Mouse (Mus musculus) ES-Bruce4 (cell line): ENCODE measurements around the gene Gm12258. TPM values are rescaled to one million over a fixed set of nuclear protein-coding genes. Genes with fewer than 3 reads are reported as not detected.
"Not testable (repeated sequence)": the region's sequence is repeated elsewhere in the genome, so short reads cannot be mapped to it uniquely, and the experiment has no call there.

Source experiments
- H3K27ac ChIP-seq: 2 replicates; pipeline ENCODE4 v1.5.1; 2012; ENCODE audit warnings: low read length, inconsistent platforms; ENCODE audit not compliant: insufficient read depth
- H3K27me3 ChIP-seq: 2 replicates; pipeline ENCODE4 v1.6.1; 2012; ENCODE audit warnings: mild to moderate bottlenecking, low read length, inconsistent platforms; ENCODE audit not compliant: control insufficient read depth, poor library complexity, insufficient read depth, severe bottlenecking
- H3K36me3 ChIP-seq: 2 replicates; pipeline ENCODE4 v1.6.1; 2012; ENCODE audit warnings: inconsistent platforms, mild to moderate bottlenecking, low read length, moderate library complexity; ENCODE audit not compliant: control insufficient read depth, poor library complexity, insufficient read depth, severe bottlenecking
- H3K4me1 ChIP-seq: one replicate; pipeline ENCODE4 v1.8.1; 2011; ENCODE audit warnings: low read length; ENCODE audit not compliant: control insufficient read depth, insufficient read depth
- H3K4me3 ChIP-seq: 2 replicates; pipeline ENCODE4 v1.5.1; 2011; ENCODE audit warnings: low read depth, mild to moderate bottlenecking, low read length
- H3K9ac ChIP-seq: 2 replicates; pipeline ENCODE4 v1.6.1; 2012; ENCODE audit warnings: low read depth, mild to moderate bottlenecking, inconsistent platforms; ENCODE audit not compliant: poor library complexity, severe bottlenecking
- H3K9me3 ChIP-seq: replicated peaks from 2 replicates; pipeline ENCODE4 v1.6.1; 2012; ENCODE audit warnings: mild to moderate bottlenecking, low read length, inconsistent platforms; ENCODE audit not compliant: control insufficient read depth, poor library complexity, insufficient read depth, severe bottlenecking
- CTCF ChIP-seq: IDR thresholded peaks from one replicate; pipeline ENCODE4 v1.8.1; 2011; ENCODE audit warnings: low read depth, low read length
- EP300 ChIP-seq: IDR thresholded peaks from 2 replicates; pipeline ENCODE4 v1.6.1; 2011; ENCODE audit warnings: low read depth, low read length; ENCODE audit not compliant: insufficient read depth
- POLR2A ChIP-seq: IDR thresholded peaks from one replicate; pipeline ENCODE4 v1.8.1; 2011; ENCODE audit warnings: low read length; ENCODE audit not compliant: insufficient read depth
- polyA plus RNA-seq: library from polyadenylated mRNA; stranded (reverse); fragments of >200 nt; gene quantifications from 2 replicates; pipeline ENCODE4 v1.2.4, GENCODE M21; 2011; ENCODE audit warnings: low read depth; ENCODE audit not compliant: missing spikeins, insufficient read depth, insufficient read length

The Gm12258 gene
- polyA plus RNA-seq, 1 experiment, result 5.2 TPM

DNA sequence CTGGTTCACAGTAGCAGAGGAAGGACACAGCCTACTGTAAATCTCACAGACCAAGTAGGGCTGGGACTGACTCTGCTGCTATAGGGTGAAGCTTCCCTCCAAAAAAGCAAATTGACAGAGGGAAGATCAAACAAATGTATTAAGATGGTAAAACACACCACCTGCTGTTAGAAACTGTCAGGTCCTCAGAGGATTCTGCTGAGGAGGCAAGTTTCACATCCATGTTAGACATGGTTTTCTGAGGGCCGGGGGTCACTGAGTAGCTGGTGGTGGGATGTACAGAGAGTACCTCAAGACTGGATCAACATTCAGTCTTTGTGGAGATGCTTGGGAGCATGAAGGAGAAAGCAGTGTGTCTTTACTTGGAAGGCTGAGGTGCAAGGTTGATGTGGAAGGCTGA lies 31.3 kb upstream of the Gm12258 start:
- no peaks in the 10 kb centered on the region for H3K4me1 ChIP-seq
- no peak overlapping the region for H3K9ac ChIP-seq
- H3K27ac ChIP-seq, result no peak overlapping the region
- no peak overlapping the region for H3K4me3 ChIP-seq
- H3K9me3 ChIP-seq, result no peaks in the 10 kb centered on the region; the same call in 1 of the 2 replicates
- H3K36me3 ChIP-seq, result no peaks in the 10 kb centered on the region
- no peaks in the 10 kb centered on the region for H3K27me3 ChIP-seq
- TF ChIP-seq CTCF, result no peak
- TF ChIP-seq POLR2A, result no peak
- TF ChIP-seq EP300, result no peak

DNA sequence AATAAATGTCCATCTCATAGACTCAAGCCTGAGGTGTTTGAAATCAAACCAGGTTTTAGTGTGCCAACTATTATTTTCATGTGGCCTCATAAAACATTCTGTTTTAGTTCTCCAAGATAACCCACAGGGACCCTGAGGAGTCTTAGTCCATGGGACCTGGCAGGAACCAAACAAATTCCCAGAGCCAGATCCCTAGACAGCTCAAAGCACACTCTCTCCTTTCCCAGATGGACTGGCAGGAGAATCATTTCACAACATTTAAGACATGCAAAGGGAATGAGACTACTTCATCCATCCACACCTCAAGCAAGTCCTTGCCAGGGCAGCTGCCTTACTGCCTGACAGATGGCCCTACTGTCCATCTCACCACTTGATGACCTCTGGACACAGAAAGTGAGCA lies 18.0 kb upstream of the Gm12258 start, which contains the start of gene Olfr312:
Olfr312 (plus strand) TSS at position 301 of the 400 bp plus-strand sequence.
- not testable (repeated sequence) for H3K27ac ChIP-seq, H3K9me3 ChIP-seq, H3K36me3 ChIP-seq, H3K27me3 ChIP-seq, H3K4me3 ChIP-seq, H3K9ac ChIP-seq, H3K4me1 ChIP-seq

DNA sequence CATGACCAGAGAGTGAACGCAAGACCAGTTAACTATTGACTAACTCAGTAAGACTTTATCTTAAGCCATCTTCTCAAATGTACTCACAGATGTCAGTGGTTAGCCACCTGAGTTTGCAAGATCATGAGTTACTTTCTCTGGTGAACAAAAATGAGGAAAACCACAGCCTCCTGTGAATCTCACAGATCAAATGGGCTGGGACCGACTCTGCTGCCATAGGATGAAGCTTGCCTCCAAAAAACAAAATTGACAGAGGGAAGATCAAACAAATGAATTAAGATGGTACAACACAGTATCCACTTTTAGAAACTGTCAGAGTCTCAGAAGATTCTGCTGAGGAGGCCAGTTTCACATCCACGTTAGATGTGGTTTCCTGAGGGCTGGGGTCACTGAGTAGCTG lies 17.2 kb upstream of the Gm12258 start:
- Histone ChIP-seq H3K36me3 (no peaks in the 10 kb centered on the region), H3K4me1 (no peaks in the 10 kb centered on the region), H3K4me3 (no peak overlapping the region), H3K27ac (no peak overlapping the region), H3K9ac (no peak overlapping the region), H3K9me3 (no peaks in the 10 kb centered on the region), H3K27me3 (no peaks in the 10 kb centered on the region)
- TF ChIP-seq EP300 (no peak), POLR2A (no peak), CTCF (no peak)

DNA sequence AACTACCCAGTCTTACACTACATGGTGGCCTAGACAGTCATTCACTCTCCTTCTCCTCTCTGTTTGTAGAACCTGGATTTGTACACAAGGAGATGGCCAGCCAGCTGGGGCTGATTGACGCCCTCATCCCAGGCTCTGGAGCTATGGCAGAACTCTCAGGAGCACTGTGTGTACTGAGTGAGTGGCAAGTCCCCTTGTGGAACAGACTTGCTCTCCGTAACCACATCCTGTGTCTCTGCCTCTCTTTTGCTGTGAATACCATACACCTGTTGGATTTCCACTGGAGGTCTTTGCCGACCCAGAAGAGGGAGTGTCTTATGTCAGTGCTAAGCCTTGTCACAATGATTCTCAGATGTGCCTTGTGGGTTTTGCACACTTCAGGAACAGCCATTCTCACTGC lies 14.4 kb upstream of the Gm12258 start:
- not testable (repeated sequence) for H3K9ac ChIP-seq, H3K9me3 ChIP-seq, H3K27ac ChIP-seq, H3K4me3 ChIP-seq, H3K36me3 ChIP-seq, H3K27me3 ChIP-seq, H3K4me1 ChIP-seq

DNA sequence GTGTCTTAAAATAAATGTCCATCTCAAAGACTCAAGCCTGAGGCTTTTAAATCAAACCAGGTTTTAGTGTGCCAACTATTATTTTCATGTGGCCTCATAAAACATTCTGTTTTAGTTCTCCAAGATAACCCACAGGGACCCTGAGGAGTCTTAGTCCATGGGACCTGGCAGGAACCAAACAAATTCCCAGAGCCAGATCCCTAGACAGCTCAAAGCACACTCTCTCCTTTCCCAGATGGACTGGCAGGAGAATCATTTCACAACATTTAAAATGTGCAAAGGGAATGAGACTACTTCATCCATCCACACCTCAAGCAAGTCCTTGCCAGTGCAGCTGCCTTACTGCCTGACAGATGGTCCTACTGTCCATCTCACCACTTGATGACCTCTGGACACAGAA lies 8.0 kb upstream of the Gm12258 start, which contains the start of gene Olfr311:
Olfr311 (plus strand) TSS at position 301 of the 400 bp plus-strand sequence.
- H3K4me1 ChIP-seq, H3K27me3 ChIP-seq, H3K9me3 ChIP-seq, H3K4me3 ChIP-seq, H3K27ac ChIP-seq, H3K36me3 ChIP-seq, H3K9ac ChIP-seq: not testable (repeated sequence)

DNA sequence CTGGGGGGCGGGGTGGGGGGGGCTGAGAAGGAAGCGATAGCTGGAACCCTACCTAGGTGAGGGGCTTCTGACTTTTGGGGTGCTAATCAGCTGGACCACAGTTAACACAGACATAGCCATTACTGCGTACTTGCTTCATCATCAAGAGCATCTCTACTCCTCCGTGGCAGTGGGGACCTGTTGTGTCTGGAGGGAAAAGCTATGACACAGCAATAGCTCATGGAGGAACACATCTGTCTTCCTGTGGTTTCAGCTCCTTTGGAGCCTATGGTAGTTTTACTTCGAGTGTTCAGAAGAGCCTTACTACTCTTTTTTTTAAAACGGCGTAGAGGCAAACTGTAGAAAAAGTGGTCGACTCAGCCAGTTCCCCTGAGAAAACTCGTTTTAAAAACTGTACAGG lies 678 bp downstream of the Gm12258 start:
- no peaks in the 10 kb centered on the region for H3K36me3 ChIP-seq
- H3K27me3 ChIP-seq, result no peaks in the 10 kb centered on the region; the same call in 1 of the 2 replicates
- H3K27ac ChIP-seq, result no peak overlapping the region
- no peaks in the 10 kb centered on the region for H3K9me3 ChIP-seq
- peak overlapping the region; percentile 43; the same call in 1 of the 2 replicates for H3K4me3 ChIP-seq
- no peak for TF ChIP-seq POLR2A
- no peak for TF ChIP-seq EP300
- no peak for TF ChIP-seq CTCF
- no peaks in the 10 kb centered on the region for H3K4me1 ChIP-seq
- H3K9ac ChIP-seq, result peak overlapping the region; percentile 72

DNA sequence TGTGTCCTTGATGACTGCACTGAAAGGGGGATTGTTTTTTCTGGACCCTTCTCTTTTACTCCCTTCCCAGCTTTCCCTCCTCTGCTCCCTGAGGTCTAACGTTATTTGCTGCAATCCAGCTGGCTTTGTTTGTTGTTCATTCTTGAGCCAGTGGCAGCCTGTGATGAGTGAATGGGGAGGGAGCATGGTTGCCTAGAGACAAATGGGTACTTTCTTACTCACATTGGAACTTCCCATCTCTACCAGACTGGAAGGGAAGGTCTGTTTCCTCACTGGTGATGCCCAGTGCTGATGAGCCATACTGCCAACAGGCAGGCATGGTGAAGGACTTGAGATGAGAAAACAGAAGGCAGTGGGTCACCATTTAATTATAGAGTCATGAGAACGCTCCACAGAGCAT lies 2.8 kb downstream of the Gm12258 start:
- Histone ChIP-seq H3K4me3 (no peak overlapping the region), H3K27me3 (no peaks in the 10 kb centered on the region; the same call in 1 of the 2 replicates), H3K9me3 (no peaks in the 10 kb centered on the region), H3K36me3 (no peaks in the 10 kb centered on the region), H3K27ac (no peak overlapping the region), H3K9ac (no peak overlapping the region), H3K4me1 (no peaks in the 10 kb centered on the region)
- TF ChIP-seq CTCF, result no peak
- TF ChIP-seq EP300, result no peak
- no peak for TF ChIP-seq POLR2A
